Mouse (Mus musculus): Measurements from ENCODE around the gene Prkg2.

DNA sequence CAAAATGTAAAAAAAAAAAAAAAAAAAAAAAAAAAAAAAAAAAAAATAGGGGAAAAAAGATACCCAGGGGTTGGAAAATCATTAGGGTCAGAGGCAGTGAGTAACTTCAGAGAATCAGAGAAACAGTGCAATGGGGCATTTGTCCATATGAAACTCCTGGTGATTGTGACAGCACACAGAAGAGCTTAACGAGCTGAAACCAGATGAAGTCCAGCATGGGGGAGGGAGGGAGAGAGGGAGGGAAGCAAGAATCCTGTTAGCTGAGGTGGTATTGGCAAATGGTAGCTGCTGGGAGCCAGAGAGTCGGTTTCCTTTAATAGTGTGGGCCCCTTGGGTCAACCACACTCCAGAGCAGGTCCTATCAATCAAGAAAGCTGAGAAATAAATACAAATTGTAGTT is 100.5 kb downstream of the Prkg2 start:
- TF ChIP-seq CTCF (IDR thresholded peaks at IDR 0.05; ENCODE audit: low read depth) = no peak
- TF ChIP-seq EP300 (IDR thresholded peaks at IDR 0.05; ENCODE audit: low read depth) = no peak
